Mouse (Mus musculus): ENCODE results near the gene Gm10697. TPM values are rescaled to one million over a fixed set of nuclear protein-coding genes. Genes with fewer than 3 reads are reported as not detected.
"Not testable (repeated sequence)": the region's sequence is repeated elsewhere in the genome, so short reads cannot be mapped to it uniquely, and the experiment has no call there.

The Gm10697 gene
- polyA plus RNA-seq (2015; fragmentation: Nextera tagmentation; extraction: Ambion mirVana): not detected in 2 replicates

- not testable (repeated sequence) for DNase-seq (ENCODE audit: low spot score); H3K36me3 ChIP-seq (ENCODE audit: control insufficient read depth, insufficient read depth, low read length); H3K27me3 ChIP-seq (ENCODE audit: control insufficient read depth, insufficient read depth, low read length); H3K4me3 ChIP-seq (ENCODE audit: low read depth, low read length); H3K9ac ChIP-seq (ENCODE audit: low read length); ATAC-seq (ENCODE audit: low FRiP score, low TSS enrichment); H3K4me2 ChIP-seq (replicated peaks; ENCODE audit: low read depth); H3K4me1 ChIP-seq (replicated peaks; ENCODE audit: control insufficient read depth, insufficient read depth); H3K9me3 ChIP-seq (ENCODE audit: control insufficient read depth, low read length); H3K27ac ChIP-seq (replicated peaks)
- WGBS: no CpG with 5 or more reads among the region's 3 CpGs
These were observed at the start of gene Gm10697 for GRCm38 (mm10) chr3:94072544-94072943. Gene Gm10697, minus strand, starts transcription at chr3:94072644.

GRCm38 (mm10) chr3:94115071-94115470, 42.6 kb upstream of the Gm10697 start:
- H3K4me2 ChIP-seq (replicated peaks; ENCODE audit: low read depth); H3K9me3 ChIP-seq (ENCODE audit: control insufficient read depth, low read length); DNase-seq (ENCODE audit: low spot score); H3K4me1 ChIP-seq (replicated peaks; ENCODE audit: control insufficient read depth, insufficient read depth); ATAC-seq (ENCODE audit: low FRiP score, low TSS enrichment); H3K9ac ChIP-seq (ENCODE audit: low read length); H3K27ac ChIP-seq (replicated peaks); H3K4me3 ChIP-seq (ENCODE audit: low read depth, low read length); H3K36me3 ChIP-seq (ENCODE audit: control insufficient read depth, insufficient read depth, low read length); H3K27me3 ChIP-seq (ENCODE audit: control insufficient read depth, insufficient read depth, low read length): not testable (repeated sequence)
- WGBS: 61% methylated on average over 1 of the region's 1 CpGs

GRCm38 (mm10) chr3:94054785-94055184, 17.7 kb downstream of the Gm10697 start, which contains the start of gene Gm9125:
Gene Gm9125, minus strand, starts transcription at chr3:94054885.
- not testable (repeated sequence) for H3K27ac ChIP-seq (replicated peaks); H3K9ac ChIP-seq (ENCODE audit: low read length); H3K4me3 ChIP-seq (ENCODE audit: low read depth, low read length); H3K9me3 ChIP-seq (ENCODE audit: control insufficient read depth, low read length); H3K4me1 ChIP-seq (replicated peaks; ENCODE audit: control insufficient read depth, insufficient read depth); H3K4me2 ChIP-seq (replicated peaks; ENCODE audit: low read depth); H3K36me3 ChIP-seq (ENCODE audit: control insufficient read depth, insufficient read depth, low read length); H3K27me3 ChIP-seq (ENCODE audit: control insufficient read depth, insufficient read depth, low read length); DNase-seq (ENCODE audit: low spot score); ATAC-seq (ENCODE audit: low FRiP score, low TSS enrichment)
- 43% methylated on average over 1 of the region's 3 CpGs for WGBS

DNA sequence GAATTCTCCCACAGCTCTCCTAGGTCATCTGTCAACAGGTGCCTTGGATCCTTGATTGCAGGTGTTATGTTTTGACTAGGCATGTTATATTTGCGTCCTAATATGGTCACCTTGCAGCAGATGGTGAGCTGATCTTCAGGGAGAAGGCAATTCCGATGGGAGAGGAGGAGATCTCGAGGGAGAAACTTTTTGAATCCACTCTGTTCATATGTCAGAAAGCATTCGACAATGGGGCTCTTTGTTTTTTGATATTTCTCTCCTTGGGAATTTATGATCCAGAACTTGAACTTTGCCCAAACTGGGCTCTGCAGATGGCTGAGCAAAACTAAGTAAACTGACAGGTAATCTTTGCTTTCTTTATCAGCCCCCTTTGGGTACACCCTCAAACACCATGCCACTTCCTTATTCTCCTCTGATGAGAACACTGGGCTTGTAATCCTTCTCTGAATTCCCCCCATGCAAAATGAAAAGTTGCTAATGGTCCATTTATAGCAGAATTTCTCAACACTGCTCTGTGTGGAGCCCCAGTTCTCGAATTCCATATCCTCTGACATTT, 22.8 kb downstream of the Gm10697 start:
- no CpG with 5 or more reads among the region's 5 CpGs for WGBS
- H3K4me1 ChIP-seq (replicated peaks; ENCODE audit: control insufficient read depth, insufficient read depth); DNase-seq (ENCODE audit: low spot score); H3K27ac ChIP-seq (replicated peaks); H3K4me3 ChIP-seq (ENCODE audit: low read depth, low read length); H3K9ac ChIP-seq (ENCODE audit: low read length); H3K9me3 ChIP-seq (ENCODE audit: control insufficient read depth, low read length); H3K4me2 ChIP-seq (replicated peaks; ENCODE audit: low read depth); H3K36me3 ChIP-seq (ENCODE audit: control insufficient read depth, insufficient read depth, low read length); H3K27me3 ChIP-seq (ENCODE audit: control insufficient read depth, insufficient read depth, low read length): not testable (repeated sequence)
- peak; percentile 77; the same call in 1 of the 2 replicates for ATAC-seq (ENCODE audit: low FRiP score, low TSS enrichment)

DNA sequence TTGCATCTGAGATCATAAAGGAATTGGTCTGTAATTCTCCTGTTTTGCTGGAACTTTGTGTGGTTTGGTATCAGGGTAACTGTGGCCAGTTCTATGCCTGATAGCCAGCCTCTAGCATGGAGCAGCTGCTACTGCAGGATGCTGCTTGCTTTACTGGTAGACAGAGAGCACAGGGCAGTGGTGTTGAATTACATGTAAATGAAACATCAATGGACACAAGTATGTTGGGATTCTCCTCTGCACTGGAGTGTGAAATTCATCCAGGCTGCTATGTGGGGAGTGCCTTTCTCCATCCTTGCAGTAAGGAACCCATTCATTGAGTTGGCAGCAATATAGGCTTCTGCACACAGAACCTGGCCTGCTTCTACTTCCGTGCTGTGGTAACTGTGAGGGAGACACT, 34.2 kb downstream of the Gm10697 start:
- ATAC-seq (ENCODE audit: low FRiP score, low TSS enrichment); H3K36me3 ChIP-seq (ENCODE audit: control insufficient read depth, insufficient read depth, low read length); H3K27me3 ChIP-seq (ENCODE audit: control insufficient read depth, insufficient read depth, low read length); H3K9me3 ChIP-seq (ENCODE audit: control insufficient read depth, low read length); DNase-seq (ENCODE audit: low spot score); H3K4me3 ChIP-seq (ENCODE audit: low read depth, low read length); H3K27ac ChIP-seq (replicated peaks); H3K4me2 ChIP-seq (replicated peaks; ENCODE audit: low read depth); H3K9ac ChIP-seq (ENCODE audit: low read length); H3K4me1 ChIP-seq (replicated peaks; ENCODE audit: control insufficient read depth, insufficient read depth): not testable (repeated sequence)
- WGBS: 87% methylated on average over 1 of the region's 1 CpGs

- H3K4me1 ChIP-seq (replicated peaks; ENCODE audit: control insufficient read depth, insufficient read depth); H3K4me3 ChIP-seq (ENCODE audit: low read depth, low read length); H3K4me2 ChIP-seq (replicated peaks; ENCODE audit: low read depth); H3K9ac ChIP-seq (ENCODE audit: low read length); H3K36me3 ChIP-seq (ENCODE audit: control insufficient read depth, insufficient read depth, low read length); ATAC-seq (ENCODE audit: low FRiP score, low TSS enrichment); H3K27me3 ChIP-seq (ENCODE audit: control insufficient read depth, insufficient read depth, low read length); DNase-seq (ENCODE audit: low spot score); H3K9me3 ChIP-seq (ENCODE audit: control insufficient read depth, low read length); H3K27ac ChIP-seq (replicated peaks): not testable (repeated sequence)
- WGBS: 93% methylated on average over 16 of the region's 18 CpGs
These were observed 38.0 kb downstream of the Gm10697 start for GRCm38 (mm10) chr3:94034400-94034799.

Other genes starting within 250 kb of the Gm10697 start
- not detected in 2 replicates for gene Tdpoz3, start 246.6 kb downstream of the Gm10697 start, polyA plus RNA-seq (2015; fragmentation: Nextera tagmentation; extraction: Ambion mirVana)
- 0.17 TPM in 1 of 2 replicates, not detected in the other for gene Gm9117, start 129.1 kb downstream of the Gm10697 start, polyA plus RNA-seq (2015; fragmentation: Nextera tagmentation; extraction: Ambion mirVana)
- not detected in 2 replicates for gene Tdpoz5, start 111.3 kb downstream of the Gm10697 start, polyA plus RNA-seq (2015; fragmentation: Nextera tagmentation; extraction: Ambion mirVana)
- 0.22 and 0.24 TPM in 2 replicates for gene Gm9125, start 17.8 kb downstream of the Gm10697 start, polyA plus RNA-seq (2015; fragmentation: Nextera tagmentation; extraction: Ambion mirVana)
- gene Gm10696, start 105.5 kb upstream of the Gm10697 start, polyA plus RNA-seq (2015; fragmentation: Nextera tagmentation; extraction: Ambion mirVana): not detected in 2 replicates
- 0.06 TPM in 1 of 2 replicates, not detected in the other for gene Gm5286, start 124.1 kb upstream of the Gm10697 start, polyA plus RNA-seq (2015; fragmentation: Nextera tagmentation; extraction: Ambion mirVana)
- gene Gm4778, start 191.4 kb upstream of the Gm10697 start, polyA plus RNA-seq (2015; fragmentation: Nextera tagmentation; extraction: Ambion mirVana): not detected in 2 replicates
- 10.2 and 10.4 TPM in 2 replicates for gene Them4, start 237.4 kb upstream of the Gm10697 start, polyA plus RNA-seq (2015; fragmentation: Nextera tagmentation; extraction: Ambion mirVana)